Mouse (Mus musculus): ENCODE data around the gene Ehd2.

DNA sequence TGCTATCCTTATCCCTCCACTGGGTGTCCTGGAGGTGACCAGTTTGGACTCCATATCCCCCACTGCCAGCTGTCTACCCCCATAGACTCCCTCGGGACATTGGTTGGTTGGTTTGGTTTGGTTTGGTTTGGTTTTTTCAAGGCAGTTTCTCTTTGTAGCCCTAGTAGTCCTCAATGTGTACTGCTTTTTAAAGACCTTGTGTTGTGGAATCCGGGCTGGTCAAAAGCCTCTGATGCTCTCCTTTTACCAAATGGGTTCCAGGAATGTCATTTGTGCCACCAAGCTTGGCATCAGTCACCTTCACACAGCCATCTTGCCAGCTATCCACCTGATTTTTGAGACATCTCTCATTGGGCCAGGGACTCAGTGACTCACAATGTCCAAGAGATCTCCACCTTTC is 52.6 kb downstream of the Ehd2 start:
- TF ChIP-seq POLR2A (IDR thresholded peaks at IDR 0.05; ENCODE audit: insufficient read depth, low read length) = no peak
- TF ChIP-seq EP300 (IDR thresholded peaks at IDR 0.05; ENCODE audit: insufficient read depth, low read depth, low read length) = no peak
- no peak for TF ChIP-seq CTCF (IDR thresholded peaks at IDR 0.05; ENCODE audit: low read depth, low read length)

Measured in ES-Bruce4 (cell line).